Mouse (Mus musculus) ES-E14 (cell line): ENCODE measurements around the gene Apln. TPM values are rescaled to one million over a fixed set of nuclear protein-coding genes. Genes with fewer than 3 reads are reported as not detected.

ENCODE experiments used
- DNase-seq: peaks from one replicate; pipeline ENCODE4 v3.0.0-alpha.2; 2013; ENCODE audit warnings: low read depth, low spot score
- H3K27ac ChIP-seq: 2 replicates; pipeline ENCODE4 v1.5.1; 2012; ENCODE audit warnings: low read depth, mild to moderate bottlenecking, low read length, moderate library complexity, mixed read lengths; ENCODE audit not compliant: poor library complexity, insufficient read depth, severe bottlenecking
- H3K36me3 ChIP-seq: 2 replicates; pipeline ENCODE4 v1.6.1; 2012; ENCODE audit warnings: mild to moderate bottlenecking, low read length, moderate library complexity, mixed read lengths; ENCODE audit not compliant: control insufficient read depth, poor library complexity, insufficient read depth, severe bottlenecking
- H3K4me1 ChIP-seq, 2 experiments: fragments of 150-350 bp in 1 of 2; sonication (generic) in 1 of 2; 2 replicates each; pipeline ENCODE4 v1.6.1; 2012; ENCODE audit warnings: low read length in 2 of 2, mild to moderate bottlenecking in 1 of 2, mixed read lengths in 1 of 2; ENCODE audit not compliant: control insufficient read depth in 2 of 2, insufficient read depth in 2 of 2, poor library complexity in 1 of 2
- H3K4me3 ChIP-seq, 2 experiments: fragments of 150-350 bp in 1 of 2; sonication (generic) in 1 of 2; 2 replicates each; pipeline ENCODE4 v1.5.1; 2012; ENCODE audit warnings: low read length in 2 of 2, low read depth in 1 of 2, mild to moderate bottlenecking in 1 of 2, mixed read lengths in 1 of 2; ENCODE audit not compliant: insufficient read depth in 1 of 2, poor library complexity in 1 of 2, severe bottlenecking in 1 of 2
- H3K9ac ChIP-seq: 2 replicates; pipeline ENCODE4 v1.6.1; 2012; ENCODE audit warnings: low read depth, mild to moderate bottlenecking, low read length, mixed read lengths; ENCODE audit not compliant: poor library complexity, insufficient read depth, severe bottlenecking
- H3K9me3 ChIP-seq: fragments of 150-350 bp; sonication (generic); 2 replicates; pipeline ENCODE4 v1.6.1; 2012; ENCODE audit warnings: low read depth, mild to moderate bottlenecking, low read length; ENCODE audit not compliant: control insufficient read depth, insufficient read depth
- CHD2 ChIP-seq: IDR thresholded peaks from 2 replicates; pipeline ENCODE4 v1.6.1; 2014; ENCODE audit warnings: mild to moderate bottlenecking, low read depth, low read length, inconsistent platforms
- HCFC1 ChIP-seq: IDR thresholded peaks from 2 replicates; pipeline ENCODE4 v1.6.1; 2012; ENCODE audit warnings: low read length, inconsistent platforms, borderline replicate concordance; ENCODE audit not compliant: insufficient read depth
- MAFK ChIP-seq: IDR thresholded peaks from 2 replicates; pipeline ENCODE4 v1.6.1; 2014; ENCODE audit warnings: mild to moderate bottlenecking, low read depth, low read length, inconsistent platforms; ENCODE audit not compliant: insufficient read depth
- ZC3H11A ChIP-seq: IDR thresholded peaks from 2 replicates; pipeline ENCODE4 v1.6.1; 2012; ENCODE audit warnings: low read depth, mild to moderate bottlenecking, inconsistent platforms, low read length, borderline replicate concordance
- ZNF384 ChIP-seq: IDR thresholded peaks from 2 replicates; pipeline ENCODE4 v1.6.1; 2012; ENCODE audit warnings: low read depth, low read length, inconsistent platforms
- in situ Hi-C, 2 experiments: fragments of 600-800 bp; cut with MboI; formaldehyde crosslinking; loops; one replicate each; pipeline ENCODE4 v1.15.1; 2025; ENCODE audit warnings: low sequenced_read_pairs in 2 of 2, inconsistent platforms in 1 of 2; ENCODE audit not compliant: unreplicated experiment in 2 of 2
- total RNA-seq: library from RNA; depleted of rRNA; stranded (reverse); fragments of 300-350 nt; gene quantifications from 2 replicates; pipeline ENCODE4 v1.2.3, GENCODE M21; 2012

The Apln gene
- total RNA-seq, 1 experiment, result 1.7 TPM

GRCm38 (mm10) chrX:48062481-48062880, 27.8 kb upstream of the Apln start:
- DNase-seq, result no peak
- H3K9ac ChIP-seq, result no peak overlapping the region
- H3K27ac ChIP-seq, result no peak overlapping the region
- no peaks in the 10 kb centered on the region for H3K36me3 ChIP-seq
- H3K4me3 ChIP-seq, result no peak overlapping the region
- TF ChIP-seq ZNF384, result no peak
- no peak for TF ChIP-seq HCFC1
- TF ChIP-seq ZC3H11A, result no peak
- TF ChIP-seq MAFK, result no peak
- no peak for TF ChIP-seq CHD2
- no peaks in the 10 kb centered on the region for H3K9me3 ChIP-seq
- peaks cover 3 to 6% of the 10 kb centered on the region in 2 experiments; a peak in 3 of 4 replicates for H3K4me1 ChIP-seq
- in situ Hi-C loops, result no loop called here

DNA sequence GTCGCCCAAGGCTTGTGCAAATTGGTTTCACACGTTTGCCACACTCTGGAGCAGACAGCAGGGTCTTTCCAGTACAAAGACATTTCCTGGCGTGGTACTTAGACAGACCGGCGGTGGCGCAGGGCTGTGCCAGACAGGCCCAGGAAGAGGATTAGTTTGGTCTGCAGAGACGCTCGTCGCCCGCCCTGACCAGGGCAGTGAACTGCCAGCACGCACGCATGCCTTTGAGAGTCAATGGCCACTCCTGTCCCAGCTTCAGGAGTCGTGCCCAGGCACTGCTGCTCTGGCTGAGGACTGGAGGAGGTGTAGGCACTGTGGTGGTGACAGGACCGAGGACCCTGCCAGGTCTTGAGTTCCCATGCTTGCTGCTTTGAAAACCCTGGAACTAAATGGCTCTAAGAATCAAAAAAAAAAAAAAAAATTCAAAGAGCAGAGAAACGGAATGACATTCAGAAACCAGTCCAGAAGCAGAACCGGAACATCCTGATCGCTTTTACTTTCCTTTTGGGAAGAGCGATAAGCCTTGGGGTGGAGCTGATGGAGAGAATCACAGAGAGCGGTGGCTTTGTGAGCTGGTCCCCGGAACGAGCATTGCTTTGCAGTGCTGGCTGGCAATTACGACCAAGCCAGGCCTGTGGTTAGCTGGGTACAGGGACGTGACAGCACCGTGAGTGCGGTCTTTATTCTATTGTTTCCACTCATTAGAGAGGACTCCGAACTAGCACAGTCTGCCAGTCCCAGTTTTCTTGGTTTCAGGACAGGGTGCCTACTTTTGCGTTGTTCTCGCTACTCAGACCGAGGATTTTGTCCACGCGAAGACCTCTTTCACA, 19.7 kb upstream of the Apln start:
- H3K4me1 ChIP-seq, result no peaks in the 10 kb centered on the region
- TF ChIP-seq ZNF384 (peak; percentile 82), HCFC1 (no peak)
- no peaks in the 10 kb centered on the region for H3K36me3 ChIP-seq
- in situ Hi-C loops, result no loop called here
- H3K9me3 ChIP-seq, result no peaks in the 10 kb centered on the region
- H3K9ac ChIP-seq, result peak overlapping the region; percentile 38; the same call in 1 of the 2 replicates
- H3K27ac ChIP-seq, result no peak overlapping the region
- H3K4me3 ChIP-seq, result peak overlapping the region; percentile 50 to 65
- peak; percentile 11 for DNase-seq

- H3K36me3 ChIP-seq, result no peaks in the 10 kb centered on the region
- H3K4me3 ChIP-seq, result no peak overlapping the region
- DNase-seq, result no peak
- TF ChIP-seq MAFK, result no peak
- TF ChIP-seq CHD2, result no peak
- no peak for TF ChIP-seq ZNF384
- no peak for TF ChIP-seq HCFC1
- no peak for TF ChIP-seq ZC3H11A
- H3K27ac ChIP-seq, result no peak overlapping the region
- in situ Hi-C loops, result no loop called here
- no peaks in the 10 kb centered on the region for H3K4me1 ChIP-seq
- no peaks in the 10 kb centered on the region for H3K9me3 ChIP-seq
- H3K9ac ChIP-seq, result no peak overlapping the region
Observed at GRCm38 (mm10) chrX:48053743-48054142, 19.1 kb upstream of the Apln start.

DNA sequence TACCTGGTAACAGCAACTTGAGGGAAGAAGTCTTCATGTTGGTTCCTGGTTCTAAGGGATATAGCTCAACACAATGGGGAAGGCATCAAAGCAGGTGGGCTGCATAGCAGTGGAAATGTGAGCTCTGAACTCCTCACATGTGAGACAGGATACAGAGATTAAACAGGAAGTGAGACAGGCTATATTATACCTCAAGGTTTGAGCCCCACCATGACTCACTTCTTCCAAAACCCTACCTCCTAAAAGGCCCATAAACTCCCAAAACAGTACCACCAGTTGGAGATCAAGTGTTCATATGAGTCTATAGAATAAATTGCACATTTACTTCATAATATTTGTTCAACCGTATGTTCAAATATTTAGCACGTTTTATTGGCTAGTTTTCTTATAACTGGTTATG, 11.7 kb upstream of the Apln start:
- TF ChIP-seq ZC3H11A (no peak), ZNF384 (no peak), HCFC1 (no peak), CHD2 (no peak), MAFK (no peak)
- H3K36me3 ChIP-seq, result no peaks in the 10 kb centered on the region
- in situ Hi-C loops, result no loop called here
- H3K4me3 ChIP-seq, result no peak overlapping the region
- DNase-seq, result no peak
- H3K9me3 ChIP-seq, result no peaks in the 10 kb centered on the region
- no peaks in the 10 kb centered on the region for H3K4me1 ChIP-seq
- no peak overlapping the region for H3K9ac ChIP-seq
- H3K27ac ChIP-seq, result no peak overlapping the region

- no peak for DNase-seq
- H3K9me3 ChIP-seq, result no peaks in the 10 kb centered on the region
- no peak overlapping the region for H3K4me3 ChIP-seq
- no peak overlapping the region for H3K27ac ChIP-seq
- no peaks in the 10 kb centered on the region for H3K36me3 ChIP-seq
- in situ Hi-C loops, result no loop called here
- no peaks in the 10 kb centered on the region for H3K4me1 ChIP-seq
- no peak for TF ChIP-seq CHD2
- TF ChIP-seq ZC3H11A, result no peak
- no peak for TF ChIP-seq HCFC1
- no peak for TF ChIP-seq MAFK
- TF ChIP-seq ZNF384, result no peak
- H3K9ac ChIP-seq, result no peak overlapping the region
Observed at GRCm38 (mm10) chrX:48044261-48044660, 9.6 kb upstream of the Apln start.
